Mouse (Mus musculus): ENCODE results near the gene Pin1.

The Pin1 gene

DNA sequence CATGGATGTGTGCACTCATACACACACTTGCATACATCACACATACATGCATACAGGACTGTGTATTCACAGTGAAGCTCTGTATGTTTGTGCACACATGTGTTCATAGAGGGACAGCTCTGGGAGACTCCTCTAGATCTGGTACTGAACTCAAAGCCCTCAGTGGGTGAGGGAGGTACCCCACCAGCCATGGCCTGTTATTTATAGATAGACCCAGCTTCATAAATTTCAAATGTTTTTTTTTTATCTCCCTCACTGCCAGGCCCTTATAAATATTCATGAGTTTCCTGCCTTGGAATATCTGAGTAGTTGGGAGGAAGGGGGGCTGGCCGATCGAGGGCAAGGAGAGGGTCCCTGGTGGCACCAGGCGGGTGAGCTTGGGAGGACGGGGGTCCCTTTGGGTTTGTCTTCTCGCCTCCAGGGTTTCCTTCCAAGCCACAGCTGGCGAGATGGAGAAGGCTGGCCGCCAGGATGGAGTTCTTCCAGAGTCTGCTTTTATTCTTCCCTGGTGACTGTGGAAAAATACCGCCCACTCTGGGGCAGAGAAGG lies 52.0 kb downstream of the Pin1 start:
- no peak for DNase-seq (ENCODE audit: low spot score)

- DNase-seq (ENCODE audit: low spot score): no peak
Observed at GRCm38 (mm10) chr9:20705420-20705819, 53.5 kb downstream of the Pin1 start.

GRCm38 (mm10) chr9:20705981-20706380 lies 54.1 kb downstream of the Pin1 start:
- DNase-seq (ENCODE audit: low spot score): no peak

- DNase-seq (ENCODE audit: low spot score): no peak
Observed at GRCm38 (mm10) chr9:20710471-20710870, 58.6 kb downstream of the Pin1 start.

GRCm38 (mm10) chr9:20712934-20713477 lies 61.1 kb downstream of the Pin1 start:
- DNase-seq (ENCODE audit: low spot score): no peak

DNA sequence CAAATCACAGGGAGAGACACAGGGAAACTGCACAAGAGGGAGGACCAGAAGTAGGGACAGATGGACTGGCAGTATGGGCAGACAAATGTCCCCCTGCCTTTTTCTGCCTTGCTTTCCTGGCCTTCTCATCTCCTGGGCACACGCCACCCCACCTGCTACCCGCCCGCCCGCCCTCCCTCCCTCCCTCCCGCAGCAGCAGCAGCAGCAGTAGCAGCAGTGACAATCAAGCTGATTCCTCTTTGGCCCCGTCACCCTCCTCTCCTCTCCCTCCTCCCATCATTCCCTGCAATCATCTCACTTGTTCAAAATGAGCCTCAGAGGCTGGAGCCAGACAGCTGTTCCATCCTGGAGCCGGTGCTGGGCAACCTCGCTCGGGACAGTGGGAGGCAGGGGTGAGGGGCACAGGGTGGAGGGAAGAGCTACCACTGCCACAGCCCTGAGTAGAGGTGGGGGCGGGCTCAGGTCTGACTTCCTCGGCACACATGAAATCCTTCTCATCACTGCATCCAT lies 61.6 kb downstream of the Pin1 start:
- DNase-seq (ENCODE audit: low spot score): peak; percentile 32

- DNase-seq (ENCODE audit: low spot score): no peak
Observed at GRCm38 (mm10) chr9:20715332-20715731, 63.4 kb downstream of the Pin1 start.

All from embryo, embryonic 10 days (tissue).